ENCODE assay signal across 12 mouse cellular contexts in genomic region chr4:44578591-44578990, GRCm38 (mm10).
DNase-seq lines count a peak whose midpoint lies in the region; ATAC-seq lines count a peak whose summit lies in the region.
"Had no signal": no experiment of that assay in that cellular context is flagged by ENCODE, and none has a peak within 500 bp of the region (broad histone marks: within the 10 kb centered on the region; RNA-seq: fewer than 3 reads in every experiment).

No protein-coding gene starts in this region.

- H3K36me3 ChIP-seq in forebrain, embryonic 11.5 days (ENCODE audit: control insufficient read depth, insufficient read depth, low read length), result no peaks in the 10 kb centered on the region
- no peaks in the 10 kb centered on the region for H3K36me3 ChIP-seq in forebrain, embryonic 14.5 days (ENCODE audit: control insufficient read depth, insufficient read depth, low read length)
- H3K36me3 ChIP-seq: liver, embryonic 15.5 days had no signal

- no peak for ATAC-seq in forebrain, embryonic 11.5 days (replicated peaks; ENCODE audit: low FRiP score)
- ATAC-seq in forebrain, embryonic 14.5 days, result no peak

- H3K4me2 ChIP-seq in forebrain, embryonic 11.5 days (ENCODE audit: low read depth, low read length, severe bottlenecking), result no peak overlapping the region
- no peak overlapping the region for H3K4me2 ChIP-seq in forebrain, embryonic 14.5 days (ENCODE audit: low read length)
- H3K4me2 ChIP-seq: liver, embryonic 15.5 days had no signal

- peak; percentile 71 for DNase-seq in forebrain, embryonic 11.5 days (ENCODE audit: low spot score)
- no peak for DNase-seq in forebrain, embryonic 14.5 days (ENCODE audit: low spot score)
- peak; percentile 26 for DNase-seq in lung, postnatal 14 days
- no peak for DNase-seq in lung, adult 18-20 months
- peak; percentile 10 for DNase-seq in c-Kit-positive CD71-positive TER-119-positive erythroid progenitor cells, embryonic 14.5 days (ENCODE audit: low spot score)
- DNase-seq in mesoderm, embryonic 11.5 days (ENCODE audit: low read depth, low spot score), result peak; percentile 65
- DNase-seq in left cerebral cortex, adult 9 months (ENCODE audit: low spot score in 2 of 2), result no peak
- no peak for DNase-seq in layer of hippocampus, adult 9-11 months
- DNase-seq: gastrocnemius, postnatal 25 days; thymus, adult 2 months had no signal

- no peaks in the 10 kb centered on the region for H3K4me1 ChIP-seq in forebrain, embryonic 11.5 days (replicated peaks; ENCODE audit: control insufficient read depth, insufficient read depth, low read length)
- no peaks in the 10 kb centered on the region for H3K4me1 ChIP-seq in forebrain, embryonic 14.5 days (ENCODE audit: control insufficient read depth, insufficient read depth, low read length)
- H3K4me1 ChIP-seq: liver, embryonic 15.5 days had no signal

- no peak overlapping the region for H3K4me3 ChIP-seq in forebrain, embryonic 11.5 days (ENCODE audit: low read depth, low read length)
- no peak overlapping the region for H3K4me3 ChIP-seq in forebrain, embryonic 14.5 days (ENCODE audit: low read depth, low read length)
- H3K4me3 ChIP-seq: liver, embryonic 15.5 days had no signal

- H3K27me3 ChIP-seq in forebrain, embryonic 11.5 days (ENCODE audit: control insufficient read depth, insufficient read depth, low read length), result no peaks in the 10 kb centered on the region
- H3K27me3 ChIP-seq in forebrain, embryonic 14.5 days (replicated peaks; ENCODE audit: control insufficient read depth, insufficient read depth, low read length), result no peaks in the 10 kb centered on the region
- H3K27me3 ChIP-seq: CH12.LX; liver, embryonic 15.5 days had no signal

- WGBS in forebrain, embryonic 11.5 days, result 52% methylated on average over 5 of the region's 5 CpGs
- 59% methylated on average over 5 of the region's 5 CpGs for WGBS in forebrain, embryonic 14.5 days

- H3K27ac ChIP-seq in forebrain, embryonic 11.5 days (ENCODE audit: low read depth, low read length), result no peak overlapping the region
- H3K27ac ChIP-seq in forebrain, embryonic 14.5 days (ENCODE audit: low read depth, low read length), result no peak overlapping the region
- H3K27ac ChIP-seq: liver, embryonic 15.5 days had no signal

- no peaks in the 10 kb centered on the region for H3K9me3 ChIP-seq in forebrain, embryonic 11.5 days (ENCODE audit: control insufficient read depth, low read length)
- no peaks in the 10 kb centered on the region for H3K9me3 ChIP-seq in forebrain, embryonic 14.5 days (replicated peaks; ENCODE audit: control insufficient read depth, low read length)
- H3K9me3 ChIP-seq: liver, embryonic 15.5 days had no signal

- no peak overlapping the region for H3K9ac ChIP-seq in forebrain, embryonic 11.5 days (ENCODE audit: low read length)
- H3K9ac ChIP-seq in forebrain, embryonic 14.5 days (ENCODE audit: low read length), result no peak overlapping the region
- H3K9ac ChIP-seq: liver, embryonic 15.5 days had no signal

Comparison
In these comparisons a context has a peak if more than half of its experiments do, and no peak if none do; other contexts are left out.
1. DNase-seq: peak in forebrain, embryonic 11.5 days (single experiment), lung, postnatal 14 days (single experiment), c-Kit-positive CD71-positive TER-119-positive erythroid progenitor cells, embryonic 14.5 days (single experiment) and mesoderm, embryonic 11.5 days (single experiment); none in forebrain, embryonic 14.5 days (single experiment), lung, adult 18-20 months (0 of 2), left cerebral cortex, adult 9 months (0 of 2) and layer of hippocampus, adult 9-11 months (single experiment).